Mouse (Mus musculus): ENCODE results near the gene Frat2. TPM values are rescaled to one million over a fixed set of nuclear protein-coding genes. Genes with fewer than 3 reads are reported as not detected.

Gene Frat2
- polyA plus RNA-seq, 1 experiment from 2014 or later, result 1.6 TPM

DNA sequence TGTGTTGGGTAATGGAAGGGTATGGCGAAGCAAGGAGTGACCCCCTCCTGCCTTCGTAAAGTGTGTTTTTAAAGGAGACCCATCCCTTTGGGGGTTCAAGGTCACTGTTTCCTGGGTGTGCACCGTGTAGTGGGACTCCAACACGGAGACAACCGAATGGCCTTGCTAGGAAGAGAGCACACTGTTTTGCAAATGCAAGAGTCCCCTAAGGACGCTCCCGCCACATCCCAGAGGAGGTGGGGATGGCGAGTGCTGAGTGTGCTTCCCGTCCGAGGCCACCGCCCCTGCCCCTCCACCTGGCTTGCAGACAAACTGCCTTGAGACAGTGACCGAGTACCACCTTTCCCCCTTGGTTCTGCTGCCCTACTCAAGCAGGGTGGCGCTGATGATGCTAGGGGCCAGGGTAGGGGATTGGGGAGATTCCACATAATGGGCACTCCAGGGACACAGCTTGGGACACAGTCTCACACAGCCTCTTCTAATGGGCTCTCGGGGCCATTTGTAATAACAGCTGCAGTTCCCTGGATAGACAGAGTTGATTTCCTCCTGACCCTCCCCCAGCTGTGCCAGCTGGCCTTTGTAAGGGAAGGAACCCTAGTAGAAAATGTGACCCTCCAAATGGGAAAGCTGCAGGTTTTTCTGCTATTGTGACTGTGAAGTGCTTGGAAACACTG lies 16.1 kb downstream of the Frat2 start:
- Histone ChIP-seq H3K27me3 (replicated peaks) (peaks cover 24% of the 10 kb centered on the region), H3K4me2 (peak overlapping the region; percentile 99), H3K4me1 (peaks cover 35% of the 10 kb centered on the region), H3K9me3 (no peaks in the 10 kb centered on the region), H3K27ac (replicated peaks) (no peak overlapping the region), H3K36me3 (no peaks in the 10 kb centered on the region), H3K9ac (peak overlapping the region; percentile 86), H3K4me3 (peak overlapping the region; percentile 78)
- ATAC-seq (ENCODE audit: extremely low read depth, insufficient number of reproducible peaks, low FRiP score, low TSS enrichment), result no peak
- WGBS, result 14% methylated on average over 14 of the region's 14 CpGs

DNA sequence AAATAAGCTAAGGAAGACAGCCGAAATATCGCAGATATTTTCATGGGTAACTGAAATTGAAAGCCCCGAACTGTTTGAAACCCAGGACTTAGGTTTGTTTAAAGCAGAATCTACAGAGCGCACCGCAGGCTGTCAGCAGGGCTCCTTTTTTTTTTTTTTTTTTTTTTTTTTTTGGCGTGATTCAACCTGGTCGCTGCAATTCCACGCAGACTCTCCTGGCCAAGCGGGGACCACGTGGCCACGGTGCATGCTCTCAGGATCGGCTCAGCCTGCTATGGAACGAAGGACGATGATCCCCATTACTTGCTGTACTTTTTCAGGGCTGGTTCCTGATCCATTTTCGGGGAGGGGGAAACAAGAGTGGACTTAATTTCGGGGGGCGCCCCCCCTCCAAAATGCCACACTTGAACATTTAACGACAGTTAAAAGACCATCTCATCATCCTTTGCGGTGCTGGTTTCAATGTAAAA lies 16.8 kb downstream of the Frat2 start:
- H3K27ac ChIP-seq (replicated peaks), result peak overlapping the region; percentile 85
- no peaks in the 10 kb centered on the region for H3K9me3 ChIP-seq
- peak overlapping the region; percentile 99 for H3K4me2 ChIP-seq
- H3K36me3 ChIP-seq, result no peaks in the 10 kb centered on the region
- peak overlapping the region; percentile 86 for H3K9ac ChIP-seq
- peaks cover 28% of the 10 kb centered on the region for H3K4me1 ChIP-seq
- WGBS, result under 1% methylated on average over 19 of the region's 19 CpGs
- H3K27me3 ChIP-seq (replicated peaks), result peaks cover 24% of the 10 kb centered on the region
- H3K4me3 ChIP-seq, result peak overlapping the region; percentile 78
- ATAC-seq (ENCODE audit: extremely low read depth, insufficient number of reproducible peaks, low FRiP score, low TSS enrichment), result no peak

DNA sequence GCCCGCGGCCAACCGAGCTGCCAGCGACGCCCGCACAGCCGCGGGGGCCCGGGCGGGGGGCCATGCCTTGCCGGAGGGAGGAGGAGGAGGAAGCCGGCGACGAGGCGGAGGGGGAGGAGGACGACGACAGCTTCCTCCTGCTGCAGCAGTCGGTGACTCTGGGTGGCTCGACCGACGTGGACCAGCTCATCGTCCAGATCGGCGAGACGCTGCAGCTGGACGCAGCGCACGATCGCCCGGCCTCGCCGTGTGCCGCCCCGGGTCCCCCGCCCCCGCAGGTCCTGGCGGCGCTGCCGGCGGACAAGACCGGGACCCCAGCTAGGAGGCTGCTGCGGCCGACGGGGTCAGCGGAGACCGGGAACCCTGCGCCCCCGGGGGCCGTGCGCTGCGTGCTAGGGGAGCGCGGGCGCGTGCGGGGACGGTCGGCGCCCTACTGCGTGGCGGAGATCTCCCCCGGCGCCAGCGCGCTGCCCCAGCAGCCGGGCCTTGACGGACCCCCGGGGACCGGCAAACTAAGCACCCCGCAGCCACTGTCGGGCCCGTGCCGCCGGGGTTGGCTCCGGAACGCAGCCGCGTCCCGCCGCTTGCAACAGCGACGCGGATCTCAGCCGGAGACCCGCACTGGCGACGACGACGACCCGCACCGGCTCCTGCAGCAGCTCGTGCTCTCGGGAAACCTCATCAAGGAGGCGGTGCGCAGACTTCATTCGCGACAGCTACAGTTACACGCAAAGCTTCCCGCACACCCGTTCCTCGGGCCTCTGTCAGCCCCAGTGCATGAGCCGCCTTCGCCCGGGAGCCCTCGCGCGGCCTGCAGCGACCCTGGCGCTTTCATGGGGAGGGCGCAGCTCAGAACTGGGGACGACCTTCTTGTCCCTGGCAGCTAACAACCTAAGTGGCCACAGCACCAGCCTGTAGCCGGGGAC lies 17.6 kb downstream of the Frat2 start:
- peaks cover 24% of the 10 kb centered on the region for H3K27me3 ChIP-seq (replicated peaks)
- H3K4me2 ChIP-seq, result peak overlapping the region; percentile 99
- H3K36me3 ChIP-seq, result no peaks in the 10 kb centered on the region
- peak overlapping the region; percentile 86 for H3K9ac ChIP-seq
- peak overlapping the region; percentile 78 for H3K4me3 ChIP-seq
- under 1% methylated on average over 94 of the region's 112 CpGs for WGBS
- peaks cover 20% of the 10 kb centered on the region for H3K4me1 ChIP-seq
- peak overlapping the region; percentile 85 for H3K27ac ChIP-seq (replicated peaks)
- H3K9me3 ChIP-seq, result no peaks in the 10 kb centered on the region
- ATAC-seq (ENCODE audit: extremely low read depth, insufficient number of reproducible peaks, low FRiP score, low TSS enrichment), result peak; percentile 55; the same call in 1 of the 2 replicates

DNA sequence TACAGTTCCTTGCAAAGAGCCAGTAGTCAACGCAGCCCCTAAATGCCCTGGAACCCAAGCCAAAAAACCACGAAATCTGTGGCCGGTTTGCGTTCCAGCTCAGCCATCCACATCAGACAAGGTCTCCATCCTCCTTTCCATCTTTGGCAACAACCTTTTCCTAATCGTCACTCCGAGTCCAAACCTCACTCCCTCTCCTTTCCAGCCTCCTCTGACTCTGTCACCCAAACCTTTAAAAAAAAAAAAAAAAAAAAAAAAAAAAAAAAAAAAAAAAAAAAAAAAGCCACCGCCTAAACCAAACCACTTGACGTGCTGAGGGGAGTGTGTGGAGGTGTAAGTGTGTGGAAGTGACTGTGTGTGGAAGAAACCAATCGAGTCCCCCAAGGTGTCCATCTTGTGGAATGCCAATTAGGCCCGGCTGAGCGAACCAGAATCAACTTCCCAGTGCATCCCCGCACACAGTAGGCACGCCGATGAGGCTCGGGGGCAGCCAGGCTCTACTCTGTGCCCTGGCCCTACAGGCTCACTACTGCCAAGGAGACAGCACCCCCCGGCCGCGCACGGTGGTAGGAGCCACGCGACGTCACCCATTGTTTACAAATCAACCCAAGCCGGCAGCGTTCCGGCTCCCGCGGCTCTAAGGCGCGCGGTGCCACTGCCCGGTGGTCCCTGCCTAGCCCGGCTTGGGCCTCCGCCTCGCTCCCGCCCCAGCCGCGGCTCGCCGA lies 18.4 kb downstream of the Frat2 start, which contains the start of gene Frat1:
Gene Frat1, plus strand, starts transcription at position 590 of the 725 bp plus-strand sequence.
- Histone ChIP-seq H3K9ac (peak within 1 kb of the TSS; percentile 86), H3K4me1 (peaks cover 17% of the 10 kb centered on the region), H3K27ac (replicated peaks) (peak within 1 kb of the TSS; percentile 85), H3K4me2 (peak within 1 kb of the TSS; percentile 99), H3K36me3 (no peaks in the 10 kb centered on the region), H3K27me3 (replicated peaks) (peaks cover 24% of the 10 kb centered on the region), H3K9me3 (no peaks in the 10 kb centered on the region), H3K4me3 (peak within 1 kb of the TSS; percentile 78)
- WGBS, result under 1% methylated on average over 32 of the region's 39 CpGs
- peak; percentile 85 for ATAC-seq (ENCODE audit: extremely low read depth, insufficient number of reproducible peaks, low FRiP score, low TSS enrichment)

DNA sequence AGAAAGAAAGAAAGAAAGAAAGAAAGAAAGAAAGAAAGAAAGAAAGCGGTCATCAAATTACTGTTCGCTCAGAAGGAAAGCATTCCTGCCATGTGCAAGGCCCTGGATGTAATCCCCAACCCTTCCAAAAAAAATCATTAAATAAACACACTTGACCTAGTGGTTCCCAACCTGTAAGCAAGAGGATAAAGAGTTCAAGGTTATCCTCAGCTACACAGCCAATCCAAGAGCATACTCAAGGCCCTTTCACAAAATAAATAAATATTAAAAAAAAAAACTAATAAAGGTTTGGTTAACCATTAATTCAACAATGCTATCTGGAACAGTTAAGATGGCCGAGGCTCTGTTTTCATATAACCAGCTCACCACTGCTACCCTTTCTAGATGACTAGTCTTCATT lies 19.0 kb downstream of the Frat2 start:
- Histone ChIP-seq H3K4me3 (peak overlapping the region; percentile 78), H3K4me2 (peak overlapping the region; percentile 99), H3K27me3 (replicated peaks) (peaks cover 24% of the 10 kb centered on the region), H3K36me3 (no peaks in the 10 kb centered on the region), H3K27ac (replicated peaks) (no peak overlapping the region), H3K9me3 (no peaks in the 10 kb centered on the region), H3K9ac (peak overlapping the region; percentile 51; the same call in 1 of the 2 replicates), H3K4me1 (peaks cover 17% of the 10 kb centered on the region)
- 75% methylated on average over 3 of the region's 3 CpGs for WGBS
- no peak for ATAC-seq (ENCODE audit: extremely low read depth, insufficient number of reproducible peaks, low FRiP score, low TSS enrichment)

DNA sequence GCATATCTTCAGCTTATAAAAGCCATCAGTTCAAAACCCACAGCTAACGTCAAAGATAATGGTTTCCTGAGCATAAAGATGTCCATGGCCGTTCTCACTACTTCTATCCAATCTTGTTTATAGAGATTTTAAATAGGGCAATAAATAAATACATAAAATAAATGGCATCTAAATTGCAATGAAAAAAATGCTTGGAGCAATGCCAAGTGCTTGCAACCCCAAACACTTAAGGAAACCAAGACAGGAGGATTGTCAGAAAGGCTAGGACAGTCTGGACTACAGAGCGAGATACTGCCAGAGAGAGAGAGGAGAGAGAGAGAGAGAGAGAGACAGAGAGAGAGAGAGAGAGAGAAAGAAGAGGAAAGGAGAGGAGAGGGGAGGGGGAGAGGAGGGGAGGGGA lies 21.4 kb downstream of the Frat2 start:
- peaks cover 2% of the 10 kb centered on the region for H3K27me3 ChIP-seq (replicated peaks)
- H3K36me3 ChIP-seq, result no peaks in the 10 kb centered on the region
- peaks cover 9% of the 10 kb centered on the region for H3K4me1 ChIP-seq
- H3K4me3 ChIP-seq, result no peak overlapping the region
- no peak overlapping the region for H3K9ac ChIP-seq
- no peak for ATAC-seq (ENCODE audit: extremely low read depth, insufficient number of reproducible peaks, low FRiP score, low TSS enrichment)
- 77% methylated on average over 3 of the region's 3 CpGs for WGBS
- H3K9me3 ChIP-seq, result no peaks in the 10 kb centered on the region
- H3K4me2 ChIP-seq, result no peak overlapping the region
- no peak overlapping the region for H3K27ac ChIP-seq (replicated peaks)

DNA sequence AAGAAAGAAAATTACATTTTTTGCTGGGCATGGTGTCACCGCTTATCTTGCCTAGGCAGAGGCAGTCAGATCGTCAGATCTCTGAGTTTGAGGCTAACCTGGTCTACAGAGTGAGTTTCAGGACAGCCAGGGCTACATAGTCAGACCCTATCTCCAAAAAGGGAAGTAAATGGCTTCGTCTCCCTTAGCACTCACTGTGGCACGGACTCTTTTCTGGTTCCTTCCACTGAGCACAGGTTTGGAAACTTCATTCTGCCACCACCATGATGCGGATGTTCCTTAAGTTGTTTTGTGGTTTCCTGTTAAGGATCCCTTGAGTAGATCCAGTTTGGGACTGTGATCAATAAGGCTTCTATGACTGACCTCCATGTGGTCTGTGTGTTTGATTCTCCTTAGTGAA lies 23.0 kb downstream of the Frat2 start:
- ATAC-seq (ENCODE audit: extremely low read depth, insufficient number of reproducible peaks, low FRiP score, low TSS enrichment), result no peak
- H3K27ac ChIP-seq (replicated peaks), result no peak overlapping the region
- H3K4me2 ChIP-seq, result no peak overlapping the region
- H3K4me1 ChIP-seq, result peaks cover 3% of the 10 kb centered on the region; the same call in 1 of the 2 replicates
- H3K9ac ChIP-seq, result no peak overlapping the region
- H3K9me3 ChIP-seq, result no peaks in the 10 kb centered on the region
- no peak overlapping the region for H3K4me3 ChIP-seq
- WGBS, result 77% methylated on average over 5 of the region's 5 CpGs
- no peaks in the 10 kb centered on the region for H3K27me3 ChIP-seq (replicated peaks)
- no peaks in the 10 kb centered on the region for H3K36me3 ChIP-seq

DNA sequence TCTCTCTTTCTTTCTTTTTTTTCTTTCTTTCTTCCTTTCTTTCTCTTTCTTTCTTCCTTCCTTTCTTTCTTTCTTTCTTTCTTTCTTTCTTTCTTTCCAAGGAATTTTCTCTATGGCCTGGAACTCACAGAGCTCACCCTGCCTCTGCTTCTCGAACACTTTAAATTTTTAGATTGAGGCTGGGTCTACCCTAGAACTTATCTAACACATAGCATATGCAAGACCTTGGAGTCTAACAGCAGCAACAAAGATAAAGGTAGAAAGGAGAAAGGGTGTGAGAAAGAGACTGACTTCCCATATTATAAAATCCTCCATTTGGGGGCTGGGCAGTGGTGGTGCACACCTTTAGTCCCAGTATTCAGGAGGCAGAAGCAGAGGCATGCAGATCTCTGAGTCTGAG lies 25.3 kb downstream of the Frat2 start:
- Histone ChIP-seq H3K9ac (no peak overlapping the region), H3K36me3 (no peaks in the 10 kb centered on the region), H3K27ac (replicated peaks) (no peak overlapping the region), H3K4me3 (no peak overlapping the region), H3K4me1 (peaks cover 3% of the 10 kb centered on the region), H3K9me3 (no peaks in the 10 kb centered on the region), H3K27me3 (replicated peaks) (no peaks in the 10 kb centered on the region), H3K4me2 (no peak overlapping the region)
- no peak for ATAC-seq (ENCODE audit: extremely low read depth, insufficient number of reproducible peaks, low FRiP score, low TSS enrichment)
- WGBS, result 63% methylated on average over 1 of the region's 1 CpGs

DNA sequence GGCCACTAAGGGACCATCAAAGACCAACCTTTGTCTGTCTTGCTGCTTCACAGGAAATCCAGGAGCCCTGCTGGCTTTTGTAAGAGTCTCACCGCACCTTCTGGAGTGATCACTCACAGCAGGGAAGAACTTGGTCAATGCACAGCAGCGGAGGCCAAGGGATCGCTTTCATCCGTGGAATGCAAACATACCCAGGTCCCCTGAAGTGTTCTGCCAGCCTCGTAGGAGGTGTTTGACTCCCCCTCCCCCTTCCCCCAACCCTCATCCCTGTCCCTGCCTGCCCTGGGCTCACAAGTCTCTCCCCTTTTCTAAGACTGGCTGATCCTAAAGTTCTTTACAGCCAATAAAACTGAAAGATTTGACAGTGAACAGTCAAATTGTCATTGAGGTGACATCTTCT lies 26.5 kb downstream of the Frat2 start:
- no peaks in the 10 kb centered on the region for H3K9me3 ChIP-seq
- ATAC-seq (ENCODE audit: extremely low read depth, insufficient number of reproducible peaks, low FRiP score, low TSS enrichment), result no peak
- no peak overlapping the region for H3K9ac ChIP-seq
- H3K4me3 ChIP-seq, result no peak overlapping the region
- WGBS, result 14% methylated on average over 5 of the region's 5 CpGs
- H3K4me2 ChIP-seq, result no peak overlapping the region
- H3K36me3 ChIP-seq, result no peaks in the 10 kb centered on the region
- peaks cover 11% of the 10 kb centered on the region for H3K4me1 ChIP-seq
- no peaks in the 10 kb centered on the region for H3K27me3 ChIP-seq (replicated peaks)
- no peak overlapping the region for H3K27ac ChIP-seq (replicated peaks)

DNA sequence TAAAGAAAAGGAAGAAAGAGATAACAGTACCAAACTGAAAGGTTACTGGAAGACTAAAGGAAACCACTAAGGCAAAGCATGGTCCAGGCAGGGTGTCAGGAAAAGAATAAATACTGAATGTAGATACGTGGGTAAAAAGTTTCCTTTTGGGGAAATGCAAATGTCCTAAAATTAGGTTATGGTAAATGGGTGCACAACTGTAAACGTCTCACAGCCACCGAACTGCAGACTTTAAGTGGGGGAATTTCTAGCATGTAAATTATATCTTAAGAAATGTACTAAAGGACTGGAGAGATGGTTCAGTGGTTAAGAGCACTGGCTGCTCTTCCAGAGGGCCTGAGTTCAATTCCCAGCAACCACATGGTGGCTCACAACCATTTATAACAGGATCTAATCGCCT lies 29.2 kb downstream of the Frat2 start:
- no peak overlapping the region for H3K27ac ChIP-seq (replicated peaks)
- H3K9ac ChIP-seq, result no peak overlapping the region
- H3K4me2 ChIP-seq, result no peak overlapping the region
- H3K4me3 ChIP-seq, result no peak overlapping the region
- H3K9me3 ChIP-seq, result no peaks in the 10 kb centered on the region
- H3K36me3 ChIP-seq, result no peaks in the 10 kb centered on the region
- ATAC-seq (ENCODE audit: extremely low read depth, insufficient number of reproducible peaks, low FRiP score, low TSS enrichment), result no peak
- WGBS, result 82% methylated on average over 4 of the region's 4 CpGs
- no peaks in the 10 kb centered on the region for H3K27me3 ChIP-seq (replicated peaks)
- peaks cover 11% of the 10 kb centered on the region for H3K4me1 ChIP-seq

DNA sequence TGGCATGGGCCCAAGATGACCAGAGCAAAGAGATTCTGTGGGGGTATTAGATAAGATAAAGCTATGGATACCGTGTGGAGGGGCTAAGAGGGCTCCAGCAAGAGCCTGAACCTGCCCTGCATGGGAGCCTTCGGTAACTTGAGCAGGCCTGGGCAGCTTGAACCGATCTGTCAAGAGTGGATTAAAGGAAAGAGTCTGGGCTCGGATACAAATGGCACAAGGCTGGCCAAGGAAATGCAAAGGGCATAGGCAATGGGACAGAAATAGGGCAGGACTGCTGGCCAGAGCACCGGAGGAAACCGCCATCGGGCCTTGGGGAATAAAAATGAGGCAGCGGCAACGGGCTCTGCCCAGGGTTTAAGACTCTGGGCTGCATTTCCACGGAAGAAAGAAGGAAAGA lies 30.6 kb downstream of the Frat2 start:
- Histone ChIP-seq H3K27ac (replicated peaks) (peak overlapping the region; percentile 24; the same call in 1 of the 2 replicates), H3K4me2 (peak overlapping the region; percentile 4; the same call in 1 of the 2 replicates), H3K9ac (0 out of 2 replicates have a peak overlapping the region, but pooled peaks have one; percentile 34), H3K36me3 (no peaks in the 10 kb centered on the region), H3K4me3 (no peak overlapping the region), H3K4me1 (peaks cover 11% of the 10 kb centered on the region), H3K9me3 (no peaks in the 10 kb centered on the region), H3K27me3 (replicated peaks) (no peaks in the 10 kb centered on the region)
- WGBS, result 36% methylated on average over 10 of the region's 10 CpGs
- ATAC-seq (ENCODE audit: extremely low read depth, insufficient number of reproducible peaks, low FRiP score, low TSS enrichment), result no peak

Measured in heart, embryonic 13.5 days (tissue).